In the genomic region with DNA sequence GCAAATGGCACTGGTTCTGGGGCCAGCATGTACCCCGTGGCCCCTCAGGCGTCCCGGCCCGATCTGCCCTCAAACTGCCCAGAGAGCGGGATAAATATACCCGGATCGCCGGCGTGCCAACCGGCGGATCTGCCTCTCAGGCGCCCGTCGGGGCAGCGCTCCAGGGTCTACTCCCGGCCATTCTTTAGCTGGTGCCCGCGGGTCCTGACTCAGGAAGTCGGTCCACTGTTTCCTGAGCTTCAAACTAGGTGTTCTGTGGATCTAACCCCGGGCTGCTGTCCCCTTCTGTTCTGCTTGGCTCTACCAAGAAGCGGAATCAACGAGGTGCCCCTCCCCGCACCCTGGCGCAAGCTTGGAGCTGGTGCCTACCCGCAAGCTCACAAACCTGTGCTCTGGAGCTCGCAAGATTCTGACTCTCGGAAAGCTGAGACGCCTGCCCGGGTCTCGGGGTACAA, we compare ENCODE assay signal across 8 mouse cellular contexts. TPM values are rescaled to one million over a fixed set of nuclear protein-coding genes. Genes with fewer than 3 reads are reported as not detected.
DNase-seq lines count a peak whose midpoint lies in the region; ATAC-seq and TF ChIP-seq lines count a peak whose summit lies in the region.

No protein-coding gene starts in this region.

- no peaks in the 10 kb centered on the region for H3K9me3 ChIP-seq in lung, embryonic 16.5 days (ENCODE audit: control insufficient read depth, low read length)
- no peaks in the 10 kb centered on the region for H3K9me3 ChIP-seq in heart, embryonic 11.5 days (replicated peaks; ENCODE audit: control insufficient read depth, low read length)
- H3K9me3 ChIP-seq in limb, embryonic 11.5 days (ENCODE audit: control insufficient read depth, low read length): no peaks in the 10 kb centered on the region

- no peak for DNase-seq in lung, postnatal 36 days
- no peak for DNase-seq in limb, embryonic 11.5 days (ENCODE audit: low spot score)
- no peak for DNase-seq in ovary, postnatal 14 days (ENCODE audit: low spot score)
- DNase-seq in cerebellum, adult 9-10 months: no peak
- no peak for DNase-seq in spleen, adult 12 weeks (ENCODE audit: low spot score)

- peak overlapping the region; percentile 51 for H3K4me3 ChIP-seq in lung, embryonic 16.5 days (ENCODE audit: low read length)
- H3K4me3 ChIP-seq in heart, embryonic 11.5 days (ENCODE audit: low read depth, low read length): peak overlapping the region; percentile 40
- H3K4me3 ChIP-seq in limb, embryonic 11.5 days (ENCODE audit: low read depth, low read length): peak overlapping the region; percentile 37
- peak overlapping the region; percentile 31 for H3K4me3 ChIP-seq in small intestine, adult 2 months (ENCODE audit: low read depth, low read length)

- peak; percentile 44 for ATAC-seq in lung, embryonic 16.5 days (ENCODE audit: low read depth)
- ATAC-seq in heart, embryonic 11.5 days (replicated peaks; ENCODE audit: insufficient number of reproducible peaks, low FRiP score, low TSS enrichment): no peak
- ATAC-seq in limb, embryonic 11.5 days (ENCODE audit: insufficient number of reproducible peaks, low FRiP score, low TSS enrichment, low read depth): 0 out of 2 replicates have a peak, but pooled peaks have one; percentile 1

- peak overlapping the region; percentile 63 for H3K9ac ChIP-seq in lung, embryonic 16.5 days (ENCODE audit: low read length)
- peak overlapping the region; percentile 52 for H3K9ac ChIP-seq in heart, embryonic 11.5 days (ENCODE audit: low read depth, low read length)
- H3K9ac ChIP-seq in limb, embryonic 11.5 days (ENCODE audit: low read length): peak overlapping the region; percentile 49

- no peak for TF ChIP-seq POLR2A in small intestine, adult 2 months (IDR thresholded peaks at IDR 0.05; ENCODE audit: low read depth, low read length)

- under 1% methylated on average over 30 of the region's 30 CpGs for WGBS in lung, embryonic 16.5 days
- WGBS in heart, embryonic 11.5 days (ENCODE audit: insufficient replicate concordance): 1% methylated on average over 30 of the region's 30 CpGs
- WGBS in limb, embryonic 11.5 days: 1% methylated on average over 30 of the region's 30 CpGs
- 2% methylated on average over 30 of the region's 30 CpGs for WGBS in small intestine, adult 2 months

- peaks cover 20% of the 10 kb centered on the region for H3K4me1 ChIP-seq in lung, embryonic 16.5 days (replicated peaks; ENCODE audit: control insufficient read depth, insufficient read depth, low read length)
- H3K4me1 ChIP-seq in heart, embryonic 11.5 days (ENCODE audit: control insufficient read depth, insufficient read depth, low read length): peaks cover 46% of the 10 kb centered on the region
- H3K4me1 ChIP-seq in limb, embryonic 11.5 days (ENCODE audit: control insufficient read depth, insufficient read depth, low read length): peaks cover 10% of the 10 kb centered on the region; the same call in 1 of the 2 replicates
- peaks cover 5% of the 10 kb centered on the region for H3K4me1 ChIP-seq in small intestine, adult 2 months (ENCODE audit: control insufficient read depth, insufficient read depth, insufficient read length, low read length)

- TF ChIP-seq CTCF in small intestine, adult 2 months (IDR thresholded peaks at IDR 0.05; ENCODE audit: extremely low read depth, insufficient read length, insufficient replicate concordance, low read depth, low read length): no peak

- H3K27ac ChIP-seq in lung, embryonic 16.5 days (ENCODE audit: low read length): no peak overlapping the region
- H3K27ac ChIP-seq in heart, embryonic 11.5 days (ENCODE audit: low read depth, low read length): no peak overlapping the region
- H3K27ac ChIP-seq in limb, embryonic 11.5 days (replicated peaks; ENCODE audit: low read depth, low read length): no peak overlapping the region; the same call in 1 of the 2 replicates
- no peak overlapping the region for H3K27ac ChIP-seq in small intestine, adult 2 months (ENCODE audit: insufficient read depth, low read depth, low read length)

- H3K4me2 ChIP-seq in lung, embryonic 16.5 days (ENCODE audit: low read depth, low read length): peak overlapping the region; percentile 92
- H3K4me2 ChIP-seq in heart, embryonic 11.5 days: peak overlapping the region; percentile 76
- H3K4me2 ChIP-seq in limb, embryonic 11.5 days (ENCODE audit: low read depth, severe bottlenecking): peak overlapping the region; percentile 95

- H3K27me3 ChIP-seq in lung, embryonic 16.5 days (ENCODE audit: control insufficient read depth, insufficient read depth, low read depth, low read length): peaks cover 15% of the 10 kb centered on the region
- H3K27me3 ChIP-seq in heart, embryonic 11.5 days (ENCODE audit: control insufficient read depth, insufficient read depth, low read length): peaks cover 18% of the 10 kb centered on the region
- 0 out of 2 replicates have a peak, but pooled peaks cover 4% of the 10 kb centered on the region for H3K27me3 ChIP-seq in limb, embryonic 11.5 days (ENCODE audit: control insufficient read depth, insufficient read depth, low read length)
- peaks cover 29% of the 10 kb centered on the region for H3K27me3 ChIP-seq in small intestine, adult 2 months (ENCODE audit: control insufficient read depth, insufficient read depth, low read length)

- H3K36me3 ChIP-seq in lung, embryonic 16.5 days (ENCODE audit: control insufficient read depth, insufficient read depth, low read length): no peaks in the 10 kb centered on the region
- no peaks in the 10 kb centered on the region for H3K36me3 ChIP-seq in heart, embryonic 11.5 days (ENCODE audit: control insufficient read depth, insufficient read depth, low read length)
- H3K36me3 ChIP-seq in limb, embryonic 11.5 days (ENCODE audit: control insufficient read depth, insufficient read depth, low read length): no peaks in the 10 kb centered on the region
- no peaks in the 10 kb centered on the region for H3K36me3 ChIP-seq in small intestine, adult 2 months (ENCODE audit: control insufficient read depth, insufficient read depth, low read length)

RNA-seq across cellular contexts. Expression of a gene that starts 2.6 kb away (rescaled TPM):
- polyA plus RNA-seq in lung, embryonic 16.5 days (2015; fragmentation: Nextera tagmentation; extraction: Ambion mirVana): 4.5 and 5.4 TPM in 2 replicates
- 2.8 and 3.3 TPM in 2 replicates for polyA plus RNA-seq in heart, embryonic 11.5 days (2014; fragmentation: Nextera tagmentation; extraction: Ambion mirVana)
- 3.4 and 4.1 TPM in 2 replicates for polyA plus RNA-seq in limb, embryonic 11.5 days (2014; fragmentation: Nextera tagmentation; extraction: Ambion mirVana)
- 2.8 and 48.7 TPM in 2 replicates for polyA plus RNA-seq in small intestine, adult 2 months (2012; rRNA removed)

RNA-seq across cellular contexts. Expression of a gene that starts 12.7 kb away (rescaled TPM):
- 0.65 and 1.2 TPM in 2 replicates for polyA plus RNA-seq in lung, embryonic 16.5 days (2015; fragmentation: Nextera tagmentation; extraction: Ambion mirVana)
- 0.42 and 1.2 TPM in 2 replicates for polyA plus RNA-seq in heart, embryonic 11.5 days (2014; fragmentation: Nextera tagmentation; extraction: Ambion mirVana)
- 1.7 and 1.8 TPM in 2 replicates for polyA plus RNA-seq in limb, embryonic 11.5 days (2014; fragmentation: Nextera tagmentation; extraction: Ambion mirVana)
- 0.13 and 0.17 TPM in 2 replicates for polyA plus RNA-seq in small intestine, adult 2 months (2012; rRNA removed)

RNA-seq across cellular contexts. Expression of a gene that starts 31.6 kb away (rescaled TPM):
- 457 and 458 TPM in 2 replicates for polyA plus RNA-seq in lung, embryonic 16.5 days (2015; fragmentation: Nextera tagmentation; extraction: Ambion mirVana)
- polyA plus RNA-seq in heart, embryonic 11.5 days (2014; fragmentation: Nextera tagmentation; extraction: Ambion mirVana): 308 and 316 TPM in 2 replicates
- polyA plus RNA-seq in limb, embryonic 11.5 days (2014; fragmentation: Nextera tagmentation; extraction: Ambion mirVana): 336 and 358 TPM in 2 replicates
- 264 and 501 TPM in 2 replicates for polyA plus RNA-seq in small intestine, adult 2 months (2012; rRNA removed)

RNA-seq across cellular contexts. Expression of a gene that starts 43.5 kb away (rescaled TPM):
- polyA plus RNA-seq in lung, embryonic 16.5 days (2015; fragmentation: Nextera tagmentation; extraction: Ambion mirVana): 10.4 and 11.8 TPM in 2 replicates
- 4.6 and 5.8 TPM in 2 replicates for polyA plus RNA-seq in heart, embryonic 11.5 days (2014; fragmentation: Nextera tagmentation; extraction: Ambion mirVana)
- polyA plus RNA-seq in limb, embryonic 11.5 days (2014; fragmentation: Nextera tagmentation; extraction: Ambion mirVana): 27.4 and 32.5 TPM in 2 replicates
- polyA plus RNA-seq in small intestine, adult 2 months (2012; rRNA removed): 24.2 and 30.7 TPM in 2 replicates

RNA-seq across cellular contexts. Expression of a gene that starts 57.7 kb away (rescaled TPM):
- polyA plus RNA-seq in lung, embryonic 16.5 days (2015; fragmentation: Nextera tagmentation; extraction: Ambion mirVana): 11.8 and 12.5 TPM in 2 replicates
- 5.1 and 5.3 TPM in 2 replicates for polyA plus RNA-seq in heart, embryonic 11.5 days (2014; fragmentation: Nextera tagmentation; extraction: Ambion mirVana)
- polyA plus RNA-seq in limb, embryonic 11.5 days (2014; fragmentation: Nextera tagmentation; extraction: Ambion mirVana): 3.4 and 3.7 TPM in 2 replicates
- polyA plus RNA-seq in small intestine, adult 2 months (2012; rRNA removed): 33.5 and 55.4 TPM in 2 replicates
